Mouse (Mus musculus): ENCODE measurements around the gene Olfr1211. TPM values are rescaled to one million over a fixed set of nuclear protein-coding genes. Genes with fewer than 3 reads are reported as not detected.

Gene Olfr1211
- total RNA-seq (2023; ENCODE audit: inconsistent age), result not detected in 4 replicates

GRCm38 (mm10) chr2:88938011-88938410 is at the start of gene Olfr1211:
Olfr1211 (minus strand) TSS chr2:88938111.

DNA sequence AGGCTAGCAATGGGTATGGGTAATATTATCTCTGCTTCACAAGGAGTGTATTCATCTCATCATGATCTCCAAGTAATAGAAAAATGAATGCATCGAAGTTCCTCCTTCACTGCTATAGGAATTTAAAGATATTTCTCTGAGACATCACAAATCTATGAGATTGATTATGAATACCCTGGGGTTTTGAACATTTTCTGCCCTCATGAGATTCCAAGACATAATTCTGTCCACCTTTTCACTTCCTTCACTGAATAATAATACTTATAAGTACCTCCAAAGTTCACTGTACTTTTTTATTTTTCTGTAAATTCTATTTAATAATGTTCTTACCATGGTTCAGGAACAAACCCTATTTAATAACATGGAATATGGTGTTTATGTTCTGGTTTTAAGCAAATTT is 42.3 kb upstream of the Olfr1211 start, which contains the start of gene Gm13762:
Gene Gm13762 (minus strand): TSS at position 101 of the 400 bp plus-strand sequence.

DNA sequence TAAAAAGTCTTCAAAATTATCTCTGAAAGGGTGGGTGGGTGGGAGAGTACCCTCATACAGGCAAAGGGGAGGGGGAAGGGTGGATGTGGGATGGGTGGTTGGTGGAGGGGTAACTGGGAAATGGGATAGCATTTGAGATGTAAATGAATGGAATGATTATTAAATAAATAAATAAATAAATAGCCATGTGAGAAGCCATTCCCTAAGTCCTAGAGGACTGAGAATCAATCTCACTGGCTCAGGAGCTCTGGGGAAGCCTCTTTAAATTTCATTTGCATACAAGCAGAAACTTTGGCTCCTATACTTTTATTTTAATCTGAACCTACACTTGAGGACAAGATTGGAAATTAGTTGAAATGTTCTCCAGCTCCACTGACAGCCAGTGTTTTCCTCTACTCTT is 15.8 kb upstream of the Olfr1211 start, which contains the start of gene Olfr1212:
Gene Olfr1212 (plus strand): TSS at position 301 of the 400 bp plus-strand sequence.

DNA sequence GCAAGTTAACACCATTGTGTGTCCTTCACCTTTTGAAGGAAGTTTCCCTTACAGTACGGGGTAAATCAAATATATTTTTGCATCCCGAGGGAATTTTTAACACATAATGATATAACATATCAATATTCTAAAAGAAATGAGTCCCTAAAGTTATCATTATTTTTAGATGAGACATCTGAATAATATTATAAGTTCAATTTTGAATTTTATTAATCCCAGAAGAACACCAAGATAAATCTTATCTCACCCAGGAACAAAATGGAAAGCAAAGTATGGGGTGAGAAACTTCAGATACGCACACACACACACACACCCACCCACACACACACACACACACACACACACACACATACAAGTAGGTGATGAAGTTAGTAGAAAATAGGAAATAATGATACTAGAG is 22.9 kb downstream of the Olfr1211 start, which contains the start of gene Olfr1209:
Gene Olfr1209 (minus strand): TSS at position 101 of the 400 bp plus-strand sequence.

GRCm38 (mm10) chr2:88902211-88902610 is 35.7 kb downstream of the Olfr1211 start, which contains the start of gene Olfr1208:
Olfr1208 (minus strand) TSS chr2:88902311.

Other genes with a start within 250 kb of the Olfr1211 start
- not detected in 4 replicates for gene Olfr1195, start 248.9 kb downstream of the Olfr1211 start, total RNA-seq (2023; ENCODE audit: inconsistent age)
- gene Olfr1196, start 233.5 kb downstream of the Olfr1211 start, total RNA-seq (2023; ENCODE audit: inconsistent age), result not detected in 4 replicates
- gene Olfr1197, start 205.7 kb downstream of the Olfr1211 start, total RNA-seq (2023; ENCODE audit: inconsistent age), result not detected in 4 replicates
- not detected in 4 replicates for gene Olfr1198, start 186.7 kb downstream of the Olfr1211 start, total RNA-seq (2023; ENCODE audit: inconsistent age)
- not detected in 4 replicates for gene Olfr1199, start 177.6 kb downstream of the Olfr1211 start, total RNA-seq (2023; ENCODE audit: inconsistent age)
- gene Olfr1200, start 167.6 kb downstream of the Olfr1211 start, total RNA-seq (2023; ENCODE audit: inconsistent age), result not detected in 4 replicates
- gene Olfr1201, start 145.1 kb downstream of the Olfr1211 start, total RNA-seq (2023; ENCODE audit: inconsistent age), result not detected in 4 replicates
- gene Olfr1202, start 123.6 kb downstream of the Olfr1211 start, total RNA-seq (2023; ENCODE audit: inconsistent age), result not detected in 4 replicates
- not detected in 4 replicates for gene Olfr1205, start 108.4 kb downstream of the Olfr1211 start, total RNA-seq (2023; ENCODE audit: inconsistent age)
- gene Olfr1204, start 88.8 kb downstream of the Olfr1211 start, total RNA-seq (2023; ENCODE audit: inconsistent age), result not detected in 4 replicates
- gene Olfr1206, start 74.9 kb downstream of the Olfr1211 start, total RNA-seq (2023; ENCODE audit: inconsistent age), result not detected in 4 replicates
- not detected in 4 replicates for gene Olfr1208, start 35.8 kb downstream of the Olfr1211 start, total RNA-seq (2023; ENCODE audit: inconsistent age)
- not detected in 4 replicates for gene Olfr1209, start 23.0 kb downstream of the Olfr1211 start, total RNA-seq (2023; ENCODE audit: inconsistent age)
- not detected in 4 replicates for gene Olfr1212, start 15.9 kb upstream of the Olfr1211 start, total RNA-seq (2023; ENCODE audit: inconsistent age)
- gene Gm13762, start 42.2 kb upstream of the Olfr1211 start, total RNA-seq (2023; ENCODE audit: inconsistent age), result not detected in 4 replicates
- gene Olfr1214, start 54.5 kb upstream of the Olfr1211 start, total RNA-seq (2023; ENCODE audit: inconsistent age), result not detected in 4 replicates
- gene Olfr1215, start 68.9 kb upstream of the Olfr1211 start, total RNA-seq (2023; ENCODE audit: inconsistent age), result not detected in 4 replicates
- gene Olfr1216, start 80.2 kb upstream of the Olfr1211 start, total RNA-seq (2023; ENCODE audit: inconsistent age), result not detected in 4 replicates
- gene Olfr1217, start 94.0 kb upstream of the Olfr1211 start, total RNA-seq (2023; ENCODE audit: inconsistent age), result not detected in 4 replicates
- gene Olfr1218, start 123.1 kb upstream of the Olfr1211 start, total RNA-seq (2023; ENCODE audit: inconsistent age), result not detected in 4 replicates
- not detected in 4 replicates for gene Olfr1219, start 145.4 kb upstream of the Olfr1211 start, total RNA-seq (2023; ENCODE audit: inconsistent age)
- gene Olfr1220, start 168.7 kb upstream of the Olfr1211 start, total RNA-seq (2023; ENCODE audit: inconsistent age), result not detected in 4 replicates
- gene Olfr1221, start 179.2 kb upstream of the Olfr1211 start, total RNA-seq (2023; ENCODE audit: inconsistent age), result not detected in 4 replicates
- not detected in 4 replicates for gene Olfr1222, start 194.9 kb upstream of the Olfr1211 start, total RNA-seq (2023; ENCODE audit: inconsistent age)
- not detected in 4 replicates for gene Olfr1223, start 213.4 kb upstream of the Olfr1211 start, total RNA-seq (2023; ENCODE audit: inconsistent age)
- not detected in 4 replicates for gene Olfr1224-ps1, start 226.0 kb upstream of the Olfr1211 start, total RNA-seq (2023; ENCODE audit: inconsistent age)
- not detected in 4 replicates for gene Olfr1225, start 236.6 kb upstream of the Olfr1211 start, total RNA-seq (2023; ENCODE audit: inconsistent age)

Measured in B cell, adult (primary cell).